Mouse (Mus musculus): ENCODE data around the gene Gemin5. TPM values are rescaled to one million over a fixed set of nuclear protein-coding genes. Genes with fewer than 3 reads are reported as not detected.
"Not testable (repeated sequence)": the region's sequence is repeated elsewhere in the genome, so short reads cannot be mapped to it uniquely, and the experiment has no call there.

Gemin5 gene
- polyA plus RNA-seq, 1 experiment from 2014 or later: 20.3 TPM

DNA sequence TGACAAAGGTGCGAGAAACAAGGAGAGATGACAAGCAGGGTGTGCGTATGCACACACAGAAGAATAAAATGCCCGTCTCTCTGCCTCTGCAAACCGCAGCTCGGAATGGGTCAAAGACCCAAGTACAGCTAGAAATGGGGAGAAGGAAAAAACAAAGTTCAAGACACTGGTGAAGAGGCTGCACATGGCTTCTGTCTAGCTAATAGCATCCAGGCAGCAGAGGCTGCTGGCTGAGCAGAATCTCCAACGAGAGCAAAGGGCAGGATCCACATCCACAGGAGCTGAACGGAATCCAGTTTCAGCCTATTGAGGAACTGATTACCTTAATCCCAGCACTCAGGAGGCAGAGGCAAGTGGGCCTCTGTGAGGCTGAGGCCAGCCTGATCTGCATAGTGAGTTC is 12.4 kb upstream of the Gemin5 start:
- Histone ChIP-seq H3K4me3 (ENCODE audit: low read depth, low read length) (no peak overlapping the region), H3K36me3 (ENCODE audit: control insufficient read depth, insufficient read depth, low read length) (peaks cover 5% of the 10 kb centered on the region), H3K4me2 (no peak overlapping the region), H3K4me1 (ENCODE audit: control insufficient read depth, insufficient read depth, low read length) (no peaks in the 10 kb centered on the region), H3K9me3 (ENCODE audit: control insufficient read depth, low read length) (no peaks in the 10 kb centered on the region), H3K27ac (ENCODE audit: low read depth, low read length) (no peak overlapping the region), H3K27me3 (ENCODE audit: control insufficient read depth, insufficient read depth, low read length) (no peaks in the 10 kb centered on the region), H3K9ac (ENCODE audit: low read length) (no peak overlapping the region)
- WGBS: 92% methylated on average over 7 of the region's 7 CpGs
- DNase-seq (ENCODE audit: low spot score, missing footprints): no peak
- ATAC-seq (ENCODE audit: low FRiP score): no peak

DNA sequence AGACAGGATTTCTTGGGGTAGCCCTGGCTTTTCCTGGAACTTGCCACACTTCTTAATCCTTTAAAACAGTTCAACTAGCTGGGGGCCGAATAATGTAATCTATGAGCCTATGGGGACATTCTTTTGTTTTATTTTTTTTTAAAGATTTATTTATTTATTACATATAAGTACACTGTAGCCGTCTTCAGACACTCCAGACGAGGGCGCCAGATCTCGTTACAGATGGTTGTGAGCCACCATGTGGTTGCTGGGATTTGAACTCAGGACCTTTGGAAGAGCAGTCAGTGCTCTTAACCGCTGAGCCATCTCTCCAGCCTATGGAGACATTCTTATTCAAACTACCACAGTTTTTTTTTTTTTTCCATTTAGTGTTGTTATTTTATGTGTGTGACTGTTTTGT is 11.6 kb upstream of the Gemin5 start:
- H3K27ac ChIP-seq (ENCODE audit: low read depth, low read length); H3K36me3 ChIP-seq (ENCODE audit: control insufficient read depth, insufficient read depth, low read length); H3K27me3 ChIP-seq (ENCODE audit: control insufficient read depth, insufficient read depth, low read length); H3K4me1 ChIP-seq (ENCODE audit: control insufficient read depth, insufficient read depth, low read length); H3K4me2 ChIP-seq; H3K4me3 ChIP-seq (ENCODE audit: low read depth, low read length); H3K9ac ChIP-seq (ENCODE audit: low read length); DNase-seq (ENCODE audit: low spot score, missing footprints); ATAC-seq (ENCODE audit: low FRiP score); H3K9me3 ChIP-seq (ENCODE audit: control insufficient read depth, low read length): not testable (repeated sequence)
- WGBS: 90% methylated on average over 6 of the region's 6 CpGs

DNA sequence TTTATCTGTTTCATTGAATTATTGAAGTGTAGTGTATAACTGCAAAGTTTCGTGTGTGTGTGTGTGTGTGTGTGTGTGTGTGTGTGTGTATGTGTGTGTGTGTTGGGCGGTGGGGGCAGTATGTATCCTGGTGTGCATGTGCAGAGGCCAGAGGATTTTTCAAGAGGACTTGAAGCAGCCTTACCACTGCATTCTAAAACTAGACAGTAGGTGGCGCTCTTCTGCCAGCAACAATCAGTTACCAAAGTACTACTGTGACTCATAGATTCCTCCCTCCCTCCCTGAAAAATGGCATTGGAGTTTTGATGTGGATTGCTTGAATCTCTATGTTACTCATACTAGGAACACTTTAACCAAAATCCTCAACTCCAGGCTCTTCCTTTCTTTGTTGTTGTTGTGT is 11.2 kb upstream of the Gemin5 start:
- no peak for ATAC-seq (ENCODE audit: low FRiP score)
- H3K36me3 ChIP-seq (ENCODE audit: control insufficient read depth, insufficient read depth, low read length): peaks cover 8% of the 10 kb centered on the region
- 24% methylated on average over 3 of the region's 3 CpGs for WGBS

DNA sequence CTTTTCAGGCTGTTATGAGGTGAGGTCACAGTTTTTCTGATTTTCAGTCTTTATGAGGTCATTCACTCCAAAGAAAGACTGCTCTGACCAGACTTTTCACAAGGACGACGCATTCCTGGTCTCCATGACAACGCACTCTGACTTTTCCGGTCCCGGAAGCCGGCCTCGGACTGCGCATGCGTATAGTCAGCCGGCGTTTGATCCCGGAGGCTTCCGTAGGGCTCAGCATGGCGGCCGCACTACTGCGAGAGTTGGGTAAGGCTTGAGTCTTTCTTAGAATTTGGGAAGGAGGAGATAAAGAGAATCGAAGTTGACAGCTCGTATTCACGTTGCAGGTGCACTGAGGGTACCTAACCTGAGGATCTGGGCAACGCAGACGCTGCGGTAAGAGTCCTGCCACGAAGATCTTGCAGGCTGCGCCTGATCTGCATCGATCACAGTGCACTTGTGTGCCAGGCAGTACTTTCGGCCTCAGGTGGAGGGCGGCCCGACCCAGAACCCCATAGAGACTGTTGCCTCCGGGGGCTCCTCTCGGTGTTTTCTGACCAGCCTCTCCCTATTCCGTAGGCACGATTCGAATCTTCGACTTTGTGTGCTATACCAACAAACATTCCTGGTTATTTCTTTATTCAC is 3.2 kb upstream of the Gemin5 start, which contains the start of gene Mrpl22:
Gene Mrpl22 (plus strand): TSS at position 203 of the 633 bp plus-strand sequence.
- ATAC-seq (ENCODE audit: low FRiP score): peak; percentile 69
- no peak within 1 kb of the TSS for H3K27ac ChIP-seq (ENCODE audit: low read depth, low read length)
- under 1% methylated on average over 34 of the region's 34 CpGs for WGBS

More for the DNA sequence above, 11.2 kb upstream of the Gemin5 start:
- Histone ChIP-seq H3K27me3 (ENCODE audit: control insufficient read depth, insufficient read depth, low read length) (no peaks in the 10 kb centered on the region), H3K9me3 (ENCODE audit: control insufficient read depth, low read length) (no peaks in the 10 kb centered on the region), H3K4me3 (ENCODE audit: low read depth, low read length) (no peak overlapping the region), H3K4me2 (no peak overlapping the region), H3K27ac (ENCODE audit: low read depth, low read length) (no peak overlapping the region), H3K4me1 (ENCODE audit: control insufficient read depth, insufficient read depth, low read length) (no peaks in the 10 kb centered on the region), H3K9ac (ENCODE audit: low read length) (no peak overlapping the region)
- DNase-seq (ENCODE audit: low spot score, missing footprints): peak; percentile 98

DNA sequence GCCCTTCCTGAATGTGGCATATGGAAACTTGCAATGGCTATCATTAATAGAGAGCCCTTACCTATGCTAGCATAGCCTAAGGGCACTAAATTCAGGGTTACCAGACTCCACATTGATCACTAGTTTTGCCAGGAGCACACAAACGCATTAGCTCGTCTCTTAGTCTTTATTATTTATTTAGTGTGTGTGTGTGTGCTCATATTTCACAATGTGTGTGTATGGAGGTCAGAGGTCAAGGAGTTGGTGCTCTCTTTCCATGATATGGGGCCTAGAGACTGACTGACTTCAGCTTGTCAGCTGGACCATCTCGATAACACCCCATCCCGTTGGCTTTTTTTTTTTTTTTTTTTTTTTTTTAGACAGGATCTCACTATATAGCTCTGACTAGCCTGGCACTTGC is 1.3 kb upstream of the Gemin5 start:
- no peaks in the 10 kb centered on the region; the same call in 1 of the 2 replicates for H3K9me3 ChIP-seq (ENCODE audit: control insufficient read depth, low read length)
- H3K9ac ChIP-seq (ENCODE audit: low read length): no peak overlapping the region
- peaks cover 18% of the 10 kb centered on the region for H3K36me3 ChIP-seq (ENCODE audit: control insufficient read depth, insufficient read depth, low read length)
- ATAC-seq (ENCODE audit: low FRiP score) (no peak), DNase-seq (ENCODE audit: low spot score, missing footprints) (peak; percentile 77)
- no peak overlapping the region for H3K27ac ChIP-seq (ENCODE audit: low read depth, low read length)
- peaks cover 10% of the 10 kb centered on the region for H3K4me1 ChIP-seq (ENCODE audit: control insufficient read depth, insufficient read depth, low read length)
- H3K4me2 ChIP-seq: no peak overlapping the region
- H3K27me3 ChIP-seq (ENCODE audit: control insufficient read depth, insufficient read depth, low read length): no peaks in the 10 kb centered on the region
- H3K4me3 ChIP-seq (ENCODE audit: low read depth, low read length): no peak overlapping the region
- 94% methylated on average over 4 of the region's 4 CpGs for WGBS

More for the DNA sequence above, 3.2 kb upstream of the Gemin5 start, which contains the start of gene Mrpl22:
- no peaks in the 10 kb centered on the region for H3K9me3 ChIP-seq (ENCODE audit: control insufficient read depth, low read length)
- H3K36me3 ChIP-seq (ENCODE audit: control insufficient read depth, insufficient read depth, low read length): peaks cover 11% of the 10 kb centered on the region
- H3K4me3 ChIP-seq (ENCODE audit: low read depth, low read length): peak within 1 kb of the TSS; percentile 76
- DNase-seq (ENCODE audit: low spot score, missing footprints): peak; percentile 100
- H3K27me3 ChIP-seq (ENCODE audit: control insufficient read depth, insufficient read depth, low read length): no peaks in the 10 kb centered on the region
- H3K4me1 ChIP-seq (ENCODE audit: control insufficient read depth, insufficient read depth, low read length): peaks cover 10% of the 10 kb centered on the region
- H3K9ac ChIP-seq (ENCODE audit: low read length): peak within 1 kb of the TSS; percentile 74
- peak within 1 kb of the TSS; percentile 65 for H3K4me2 ChIP-seq

DNA sequence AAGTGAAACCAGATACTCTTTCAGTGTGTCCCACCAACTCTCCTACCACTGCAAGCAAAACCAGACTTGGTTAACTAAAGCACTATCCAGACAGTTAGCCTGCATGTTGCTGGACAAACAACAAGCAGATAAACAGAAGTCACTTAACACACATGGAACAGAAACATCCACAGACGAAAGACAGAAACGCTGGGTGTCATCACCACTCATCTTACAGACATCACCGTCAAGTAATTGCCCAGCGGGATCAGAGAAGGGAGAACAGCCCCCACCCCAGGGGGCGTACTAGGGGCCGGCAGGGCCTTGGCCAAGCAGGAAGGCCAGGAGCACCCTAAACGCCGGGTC is 545 bp downstream of the Gemin5 start:
- Histone ChIP-seq H3K4me2 (peak overlapping the region; percentile 74), H3K36me3 (ENCODE audit: control insufficient read depth, insufficient read depth, low read length) (peaks cover 18% of the 10 kb centered on the region), H3K9me3 (ENCODE audit: control insufficient read depth, low read length) (no peaks in the 10 kb centered on the region; the same call in 1 of the 2 replicates), H3K9ac (ENCODE audit: low read length) (peak overlapping the region; percentile 84), H3K27ac (ENCODE audit: low read depth, low read length) (peak overlapping the region; percentile 61), H3K27me3 (ENCODE audit: control insufficient read depth, insufficient read depth, low read length) (no peaks in the 10 kb centered on the region), H3K4me1 (ENCODE audit: control insufficient read depth, insufficient read depth, low read length) (peaks cover 10% of the 10 kb centered on the region), H3K4me3 (ENCODE audit: low read depth, low read length) (peak overlapping the region; percentile 87)
- WGBS: 0% methylated on average over 8 of the region's 8 CpGs
- ATAC-seq (ENCODE audit: low FRiP score) (no peak), DNase-seq (ENCODE audit: low spot score, missing footprints) (no peak)

DNA sequence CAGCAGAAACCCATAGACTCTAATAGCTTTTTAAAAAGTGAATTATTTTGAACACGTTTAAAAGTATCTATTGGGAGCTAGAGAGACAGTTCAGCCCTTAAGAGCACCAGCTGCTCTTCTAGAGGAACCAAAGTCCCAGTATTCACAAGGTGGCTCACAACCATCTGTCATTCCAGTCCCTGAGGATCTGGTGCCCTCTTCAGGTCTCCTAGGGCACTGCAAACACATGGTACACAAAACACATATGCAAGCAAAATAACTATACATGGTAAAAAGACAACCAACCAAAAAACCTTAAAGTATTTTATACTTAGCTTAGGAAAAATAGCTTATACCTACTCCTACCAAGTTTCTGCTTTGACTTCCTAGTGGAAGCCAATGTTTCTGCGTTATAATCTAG is 3.3 kb downstream of the Gemin5 start:
- H3K9ac ChIP-seq (ENCODE audit: low read length): no peak overlapping the region
- H3K36me3 ChIP-seq (ENCODE audit: control insufficient read depth, insufficient read depth, low read length): peaks cover 18% of the 10 kb centered on the region
- H3K4me3 ChIP-seq (ENCODE audit: low read depth, low read length): no peak overlapping the region
- no peaks in the 10 kb centered on the region; the same call in 1 of the 2 replicates for H3K9me3 ChIP-seq (ENCODE audit: control insufficient read depth, low read length)
- peaks cover 5% of the 10 kb centered on the region for H3K4me1 ChIP-seq (ENCODE audit: control insufficient read depth, insufficient read depth, low read length)
- no peak for ATAC-seq (ENCODE audit: low FRiP score)
- peak; percentile 82 for DNase-seq (ENCODE audit: low spot score, missing footprints)
- no peak overlapping the region for H3K4me2 ChIP-seq
- no peaks in the 10 kb centered on the region for H3K27me3 ChIP-seq (ENCODE audit: control insufficient read depth, insufficient read depth, low read length)
- WGBS: 86% methylated on average over 2 of the region's 2 CpGs
- H3K27ac ChIP-seq (ENCODE audit: low read depth, low read length): no peak overlapping the region

DNA sequence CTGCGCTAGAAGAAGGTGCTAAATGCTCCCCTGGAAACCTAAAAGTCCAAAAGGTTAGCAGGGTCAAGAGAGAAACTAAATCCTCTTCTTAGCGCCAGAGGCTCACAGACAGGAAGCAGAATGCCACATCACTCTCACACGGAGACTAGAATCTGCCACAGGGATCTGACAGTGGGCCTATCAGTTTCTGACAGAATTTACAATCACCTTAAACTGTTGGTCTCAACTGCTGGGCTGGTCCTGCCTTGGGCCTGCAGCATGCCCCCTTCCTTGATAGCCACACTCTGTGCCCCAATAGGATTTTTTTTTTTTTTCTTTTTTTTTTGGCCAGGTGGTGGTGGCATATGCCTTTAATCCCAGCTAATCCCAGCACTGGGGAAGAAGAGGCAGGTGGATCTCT is 11.5 kb downstream of the Gemin5 start:
- peaks cover 9% of the 10 kb centered on the region for H3K36me3 ChIP-seq (ENCODE audit: control insufficient read depth, insufficient read depth, low read length)
- no peaks in the 10 kb centered on the region for H3K9me3 ChIP-seq (ENCODE audit: control insufficient read depth, low read length)
- H3K27me3 ChIP-seq (ENCODE audit: control insufficient read depth, insufficient read depth, low read length): no peaks in the 10 kb centered on the region
- no peak overlapping the region for H3K4me3 ChIP-seq (ENCODE audit: low read depth, low read length)
- H3K4me1 ChIP-seq (ENCODE audit: control insufficient read depth, insufficient read depth, low read length): no peaks in the 10 kb centered on the region
- 86% methylated on average over 3 of the region's 3 CpGs for WGBS
- DNase-seq (ENCODE audit: low spot score, missing footprints) (no peak), ATAC-seq (ENCODE audit: low FRiP score) (no peak)
- no peak overlapping the region for H3K27ac ChIP-seq (ENCODE audit: low read depth, low read length)
- no peak overlapping the region for H3K4me2 ChIP-seq
- H3K9ac ChIP-seq (ENCODE audit: low read length): no peak overlapping the region

DNA sequence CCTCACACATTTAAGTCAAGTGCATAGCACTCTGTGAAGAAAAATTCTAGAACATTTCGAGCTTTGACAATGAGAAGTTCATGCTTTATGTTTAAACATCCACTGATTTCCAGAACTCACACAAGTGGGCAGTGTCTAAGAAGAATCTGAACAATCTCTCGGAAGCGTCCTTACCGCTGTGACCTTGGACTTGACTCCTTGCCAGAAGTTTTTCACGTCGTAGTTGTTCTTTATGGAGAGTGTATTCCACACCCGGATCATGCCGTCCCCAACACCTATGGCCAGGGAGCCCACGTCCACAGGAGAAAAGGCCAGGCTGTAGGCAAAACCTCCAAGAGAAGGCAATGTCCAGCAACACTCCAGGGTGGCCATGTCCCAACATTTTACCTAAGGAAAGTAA is 12.9 kb downstream of the Gemin5 start:
- H3K9me3 ChIP-seq (ENCODE audit: control insufficient read depth, low read length): no peaks in the 10 kb centered on the region
- no peak overlapping the region for H3K4me2 ChIP-seq
- H3K27me3 ChIP-seq (ENCODE audit: control insufficient read depth, insufficient read depth, low read length): no peaks in the 10 kb centered on the region
- H3K27ac ChIP-seq (ENCODE audit: low read depth, low read length): no peak overlapping the region
- no peak for ATAC-seq (ENCODE audit: low FRiP score)
- no peak overlapping the region for H3K4me3 ChIP-seq (ENCODE audit: low read depth, low read length)
- no peak overlapping the region for H3K9ac ChIP-seq (ENCODE audit: low read length)
- WGBS: 91% methylated on average over 9 of the region's 9 CpGs
- DNase-seq (ENCODE audit: low spot score, missing footprints): peak; percentile 49
- no peaks in the 10 kb centered on the region for H3K4me1 ChIP-seq (ENCODE audit: control insufficient read depth, insufficient read depth, low read length)
- peaks cover 12% of the 10 kb centered on the region for H3K36me3 ChIP-seq (ENCODE audit: control insufficient read depth, insufficient read depth, low read length)
